Mouse (Mus musculus): ENCODE data around the gene Nhsl2.

DNA sequence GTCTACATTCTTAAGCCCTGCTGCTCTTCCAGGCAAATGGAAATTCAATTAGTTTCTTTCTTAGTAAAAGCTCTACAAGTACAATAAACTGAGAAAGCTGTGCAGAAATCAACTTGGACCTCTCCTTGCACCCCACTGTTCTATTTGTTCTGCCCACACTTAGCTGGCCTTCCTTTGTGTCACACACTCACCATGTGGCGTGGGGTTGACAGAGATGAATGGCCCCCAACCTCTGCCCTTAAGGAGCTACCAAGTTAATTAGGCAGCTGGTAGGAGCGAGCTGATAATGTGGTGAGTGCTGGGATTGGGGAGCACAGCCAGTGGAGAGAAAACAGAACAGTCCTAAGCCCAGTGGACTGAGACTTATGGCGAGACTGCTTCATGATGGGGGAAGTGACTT, 127.7 kb downstream of the Nhsl2 start:
- TF ChIP-seq POLR2A (IDR thresholded peaks at IDR 0.05; ENCODE audit: control insufficient read depth, extremely low read depth, insufficient read depth, low read length, poor library complexity) = no peak
- TF ChIP-seq CTCF (IDR thresholded peaks at IDR 0.05; ENCODE audit: borderline replicate concordance, control insufficient read depth, extremely low read depth, insufficient read depth, low read length, poor library complexity) = no peak
